Mouse (Mus musculus) cortical plate, adult 2 months (tissue): ENCODE data around the gene Alkbh7. TPM values are rescaled to one million over a fixed set of nuclear protein-coding genes. Genes with fewer than 3 reads are reported as not detected.
A peak's percentile ranks its signal among the peaks of the same experiment; 100 is the strongest.

ENCODE experiments used
- H3K27ac ChIP-seq: fragments of 200-500 bp; 2 replicates; pipeline ENCODE4 v1.5.1; 2012; ENCODE audit warnings: low read length, control low read depth, inconsistent platforms; ENCODE audit not compliant: insufficient read depth
- H3K4me1 ChIP-seq: fragments of 200-500 bp; 2 replicates; pipeline ENCODE4 v1.6.1; 2011; ENCODE audit warnings: low read length; ENCODE audit not compliant: control insufficient read depth, insufficient read depth
- H3K4me3 ChIP-seq: fragments of 200-500 bp; 2 replicates; pipeline ENCODE4 v1.5.1; 2011; ENCODE audit warnings: mild to moderate bottlenecking, low read length, control low read depth; ENCODE audit not compliant: insufficient read depth
- CTCF ChIP-seq: fragments of 200-500 bp; IDR thresholded peaks from 2 replicates; pipeline ENCODE4 v1.5.1; 2011; ENCODE audit warnings: mild to moderate bottlenecking, control low read depth, low read length; ENCODE audit not compliant: insufficient read depth; ENCODE audit errors: extremely low read depth
- POLR2A ChIP-seq: fragments of 200-500 bp; IDR thresholded peaks from 2 replicates; pipeline ENCODE4 v1.6.1; 2011; ENCODE audit warnings: mild to moderate bottlenecking, low read length, control low read depth; ENCODE audit not compliant: insufficient read depth; ENCODE audit errors: extremely low read depth
- polyA plus RNA-seq: library from polyadenylated mRNA; depleted of rRNA; stranded (reverse); fragments of >200 nt; gene quantifications from 2 replicates; pipeline ENCODE4 v1.2.3, GENCODE M21; 2012; rRNA removed

Gene Alkbh7
- 32.1 and 35.4 TPM in 2 replicates for polyA plus RNA-seq

GRCm38 (mm10) chr17:56997029-56997667 lies at the start of gene Alkbh7:
TSS of gene Alkbh7 (plus strand) at chr17:56997339.
- Histone ChIP-seq H3K4me3 (peak within 1 kb of the TSS; percentile 50), H3K4me1 (no peaks in the 10 kb centered on the region), H3K27ac (no peak within 1 kb of the TSS)
- TF ChIP-seq CTCF (peak; percentile 62), POLR2A (peak; percentile 73)

- H3K4me3 ChIP-seq = no peak overlapping the region
- no peak overlapping the region for H3K27ac ChIP-seq
- H3K4me1 ChIP-seq = no peaks in the 10 kb centered on the region
- TF ChIP-seq POLR2A (no peak), CTCF (peak; percentile 77)
Measured at GRCm38 (mm10) chr17:56950915-56951314, 46.2 kb upstream of the Alkbh7 start.

- TF ChIP-seq POLR2A (no peak), CTCF (no peak)
- Histone ChIP-seq H3K27ac (no peak overlapping the region), H3K4me3 (no peak overlapping the region), H3K4me1 (no peaks in the 10 kb centered on the region)
Measured at GRCm38 (mm10) chr17:56952639-56953038, 44.5 kb upstream of the Alkbh7 start.

- TF ChIP-seq CTCF (no peak), POLR2A (no peak)
- no peaks in the 10 kb centered on the region for H3K4me1 ChIP-seq
- H3K4me3 ChIP-seq = no peak overlapping the region
- no peak overlapping the region for H3K27ac ChIP-seq
Measured at GRCm38 (mm10) chr17:56954871-56955270, 42.3 kb upstream of the Alkbh7 start.

GRCm38 (mm10) chr17:56957763-56958429 lies 39.2 kb upstream of the Alkbh7 start:
- TF ChIP-seq CTCF (0 out of 2 replicates have a peak, but pooled peaks have one; percentile 13), POLR2A (no peak)
- Histone ChIP-seq H3K4me1 (no peaks in the 10 kb centered on the region), H3K27ac (no peak overlapping the region), H3K4me3 (no peak overlapping the region)

GRCm38 (mm10) chr17:56958667-56959066 lies 38.5 kb upstream of the Alkbh7 start:
- TF ChIP-seq POLR2A (no peak), CTCF (no peak)
- Histone ChIP-seq H3K27ac (no peak overlapping the region), H3K4me3 (no peak overlapping the region), H3K4me1 (no peaks in the 10 kb centered on the region)

- no peaks in the 10 kb centered on the region for H3K4me1 ChIP-seq
- H3K4me3 ChIP-seq = no peak overlapping the region
- TF ChIP-seq POLR2A = no peak
- no peak for TF ChIP-seq CTCF
- H3K27ac ChIP-seq = no peak overlapping the region
Measured at GRCm38 (mm10) chr17:56961880-56962279, 35.3 kb upstream of the Alkbh7 start.

- H3K27ac ChIP-seq = no peak overlapping the region
- no peaks in the 10 kb centered on the region for H3K4me1 ChIP-seq
- H3K4me3 ChIP-seq = no peak overlapping the region
- no peak for TF ChIP-seq CTCF
- no peak for TF ChIP-seq POLR2A
Measured at GRCm38 (mm10) chr17:56962642-56963405, 34.3 kb upstream of the Alkbh7 start.

- H3K4me3 ChIP-seq = no peak overlapping the region
- H3K27ac ChIP-seq = no peak overlapping the region
- TF ChIP-seq CTCF (no peak), POLR2A (no peak)
- H3K4me1 ChIP-seq = no peaks in the 10 kb centered on the region
Measured at GRCm38 (mm10) chr17:56963646-56964045, 33.5 kb upstream of the Alkbh7 start.

GRCm38 (mm10) chr17:56969321-56969720 lies 27.8 kb upstream of the Alkbh7 start:
- Histone ChIP-seq H3K27ac (no peak overlapping the region), H3K4me1 (no peaks in the 10 kb centered on the region), H3K4me3 (no peak overlapping the region)
- TF ChIP-seq POLR2A = no peak
- TF ChIP-seq CTCF = no peak
